Mouse (Mus musculus) ES-E14 (cell line): ENCODE data around the gene Spast. TPM values are rescaled to one million over a fixed set of nuclear protein-coding genes. Genes with fewer than 3 reads are reported as not detected.
A peak's percentile ranks its signal among the peaks of the same experiment; 100 is the strongest.

ENCODE experiments used
- DNase-seq: peaks from one replicate; pipeline ENCODE4 v3.0.0-alpha.2; 2013; ENCODE audit warnings: low read depth, low spot score
- H3K27ac ChIP-seq: 2 replicates; pipeline ENCODE4 v1.5.1; 2012; ENCODE audit warnings: low read depth, mild to moderate bottlenecking, low read length, moderate library complexity, mixed read lengths; ENCODE audit not compliant: poor library complexity, insufficient read depth, severe bottlenecking
- H3K36me3 ChIP-seq: 2 replicates; pipeline ENCODE4 v1.6.1; 2012; ENCODE audit warnings: mild to moderate bottlenecking, low read length, moderate library complexity, mixed read lengths; ENCODE audit not compliant: control insufficient read depth, poor library complexity, insufficient read depth, severe bottlenecking
- H3K4me1 ChIP-seq, 2 experiments: fragments of 150-350 bp in 1 of 2; sonication (generic) in 1 of 2; 2 replicates each; pipeline ENCODE4 v1.6.1; 2012; ENCODE audit warnings: low read length in 2 of 2, mild to moderate bottlenecking in 1 of 2, mixed read lengths in 1 of 2; ENCODE audit not compliant: control insufficient read depth in 2 of 2, insufficient read depth in 2 of 2, poor library complexity in 1 of 2
- H3K4me3 ChIP-seq, 2 experiments: fragments of 150-350 bp in 1 of 2; sonication (generic) in 1 of 2; 2 replicates each; pipeline ENCODE4 v1.5.1; 2012; ENCODE audit warnings: low read length in 2 of 2, low read depth in 1 of 2, mild to moderate bottlenecking in 1 of 2, mixed read lengths in 1 of 2; ENCODE audit not compliant: insufficient read depth in 1 of 2, poor library complexity in 1 of 2, severe bottlenecking in 1 of 2
- H3K9ac ChIP-seq: 2 replicates; pipeline ENCODE4 v1.6.1; 2012; ENCODE audit warnings: low read depth, mild to moderate bottlenecking, low read length, mixed read lengths; ENCODE audit not compliant: poor library complexity, insufficient read depth, severe bottlenecking
- H3K9me3 ChIP-seq: fragments of 150-350 bp; sonication (generic); 2 replicates; pipeline ENCODE4 v1.6.1; 2012; ENCODE audit warnings: low read depth, mild to moderate bottlenecking, low read length; ENCODE audit not compliant: control insufficient read depth, insufficient read depth
- CHD2 ChIP-seq: IDR thresholded peaks from 2 replicates; pipeline ENCODE4 v1.6.1; 2014; ENCODE audit warnings: mild to moderate bottlenecking, low read depth, low read length, inconsistent platforms
- HCFC1 ChIP-seq: IDR thresholded peaks from 2 replicates; pipeline ENCODE4 v1.6.1; 2012; ENCODE audit warnings: low read length, inconsistent platforms, borderline replicate concordance; ENCODE audit not compliant: insufficient read depth
- MAFK ChIP-seq: IDR thresholded peaks from 2 replicates; pipeline ENCODE4 v1.6.1; 2014; ENCODE audit warnings: mild to moderate bottlenecking, low read depth, low read length, inconsistent platforms; ENCODE audit not compliant: insufficient read depth
- ZC3H11A ChIP-seq: IDR thresholded peaks from 2 replicates; pipeline ENCODE4 v1.6.1; 2012; ENCODE audit warnings: low read depth, mild to moderate bottlenecking, inconsistent platforms, low read length, borderline replicate concordance
- ZNF384 ChIP-seq: IDR thresholded peaks from 2 replicates; pipeline ENCODE4 v1.6.1; 2012; ENCODE audit warnings: low read depth, low read length, inconsistent platforms
- in situ Hi-C, 2 experiments: fragments of 600-800 bp; cut with MboI; formaldehyde crosslinking; loops; one replicate each; pipeline ENCODE4 v1.15.1; 2025; ENCODE audit warnings: low sequenced_read_pairs in 2 of 2, inconsistent platforms in 1 of 2; ENCODE audit not compliant: unreplicated experiment in 2 of 2
- total RNA-seq: library from RNA; depleted of rRNA; stranded (reverse); fragments of 300-350 nt; gene quantifications from 2 replicates; pipeline ENCODE4 v1.2.3, GENCODE M21; 2012

Spast gene
- total RNA-seq, 1 experiment = 39.0 TPM

DNA sequence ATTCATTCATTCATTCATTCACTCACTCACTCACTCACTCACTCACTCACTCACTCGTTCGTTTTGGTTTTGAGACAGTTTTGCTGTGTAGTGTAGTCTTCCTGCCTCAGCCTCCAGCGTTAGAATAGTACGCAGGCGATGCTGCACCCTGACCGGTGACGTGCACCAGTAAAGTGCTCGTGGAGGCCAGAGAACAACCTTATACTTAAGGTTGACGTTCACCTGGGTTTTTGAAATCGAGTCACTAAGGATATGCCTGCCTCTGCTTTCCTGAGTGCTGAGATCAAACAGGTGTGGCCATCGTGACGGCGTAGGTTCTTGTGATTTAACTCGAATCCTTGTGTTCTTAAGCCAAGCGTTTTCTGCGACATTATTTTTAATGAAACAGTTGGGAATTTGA, 56.1 kb downstream of the Spast start:
- TF ChIP-seq ZNF384 = no peak
- TF ChIP-seq HCFC1 = no peak
- TF ChIP-seq ZC3H11A = no peak
- no peak for TF ChIP-seq CHD2
- TF ChIP-seq MAFK = no peak
- no peaks in the 10 kb centered on the region for H3K36me3 ChIP-seq
- peak overlapping the region in 1 of 2 experiments; percentile 99; a peak in 2 of 4 replicates for H3K4me3 ChIP-seq
- H3K9me3 ChIP-seq = no peaks in the 10 kb centered on the region
- H3K27ac ChIP-seq = no peak overlapping the region
- no peak for DNase-seq
- in situ Hi-C loops = no loop called here
- peak overlapping the region; percentile 58; the same call in 1 of the 2 replicates for H3K9ac ChIP-seq
- H3K4me1 ChIP-seq = peaks cover 0 to 5% of the 10 kb centered on the region in 2 experiments; a peak in 1 of 4 replicates

DNA sequence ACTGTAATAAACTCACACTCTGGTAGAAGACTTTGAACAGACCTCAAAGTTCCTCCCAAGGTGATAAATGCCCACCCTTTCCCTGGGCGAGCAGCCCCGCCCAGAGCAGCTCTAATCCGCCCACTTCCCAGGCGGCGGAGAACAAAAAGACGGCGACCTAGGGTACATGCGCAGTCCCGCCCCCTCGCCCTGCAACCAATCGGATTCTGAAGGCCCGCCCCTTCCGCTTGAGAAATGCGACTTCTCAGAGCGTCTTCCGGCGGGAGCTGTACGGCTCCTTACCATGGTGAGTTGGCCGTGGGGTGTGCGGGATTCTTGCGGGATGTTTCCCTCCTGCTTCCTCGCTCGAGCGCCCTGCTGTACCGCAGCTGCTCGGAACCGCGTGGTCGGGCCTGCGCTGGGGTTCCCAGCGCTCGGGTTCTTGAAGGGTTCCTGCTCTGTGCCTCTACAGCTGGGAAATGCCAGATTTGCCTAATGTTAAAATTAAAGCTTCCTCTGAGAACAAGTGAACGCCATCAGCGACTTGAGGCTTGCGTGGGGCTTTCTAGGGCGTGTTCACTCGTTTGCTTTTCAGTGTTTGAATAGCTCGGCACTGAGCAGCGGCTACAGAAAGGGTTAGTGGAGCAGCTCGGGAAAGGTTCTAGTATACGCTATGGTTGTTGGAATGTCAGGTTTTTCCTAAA, 56.7 kb downstream of the Spast start, which contains the start of gene Slc30a6:
Gene Slc30a6 (plus strand): TSS at position 226 of the 683 bp plus-strand sequence.
- H3K9ac ChIP-seq = peak within 1 kb of the TSS; percentile 97
- DNase-seq = peak; percentile 97
- no peaks in the 10 kb centered on the region for H3K36me3 ChIP-seq
- TF ChIP-seq HCFC1 (no peak), CHD2 (0 out of 2 replicates have a peak, but pooled peaks have one; percentile 40)
- no peaks in the 10 kb centered on the region for H3K9me3 ChIP-seq
- in situ Hi-C loops = no loop called here
- peaks cover 0 to 5% of the 10 kb centered on the region in 2 experiments; a peak in 1 of 4 replicates for H3K4me1 ChIP-seq
- H3K27ac ChIP-seq = peak within 1 kb of the TSS; percentile 64
- H3K4me3 ChIP-seq = peak within 1 kb of the TSS; percentile 95 to 99

DNA sequence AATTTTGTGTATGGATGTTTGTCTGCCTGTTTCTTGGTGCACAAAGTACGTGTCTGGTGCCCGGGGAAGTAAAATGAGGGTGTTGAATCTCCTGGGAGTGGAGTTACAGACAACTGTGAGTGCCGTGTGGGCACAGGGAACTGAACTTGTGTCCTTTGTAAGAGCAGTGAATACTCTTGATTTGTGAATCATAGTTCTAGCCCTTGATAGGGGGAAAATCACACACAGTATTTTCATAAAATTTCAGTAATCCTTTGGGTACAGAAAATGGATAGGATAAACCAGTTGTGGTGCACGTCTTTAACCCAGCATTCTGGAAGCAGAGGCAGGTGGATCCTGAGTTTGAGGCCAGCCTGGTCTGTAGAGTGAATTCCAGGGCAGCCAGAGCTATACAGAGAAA, 58.0 kb downstream of the Spast start:
- DNase-seq = no peak
- Histone ChIP-seq H3K9ac (peak overlapping the region; percentile 18; the same call in 1 of the 2 replicates), H3K4me3 (peak overlapping the region; percentile 95 to 99; a peak in 3 of 4 replicates)

DNA sequence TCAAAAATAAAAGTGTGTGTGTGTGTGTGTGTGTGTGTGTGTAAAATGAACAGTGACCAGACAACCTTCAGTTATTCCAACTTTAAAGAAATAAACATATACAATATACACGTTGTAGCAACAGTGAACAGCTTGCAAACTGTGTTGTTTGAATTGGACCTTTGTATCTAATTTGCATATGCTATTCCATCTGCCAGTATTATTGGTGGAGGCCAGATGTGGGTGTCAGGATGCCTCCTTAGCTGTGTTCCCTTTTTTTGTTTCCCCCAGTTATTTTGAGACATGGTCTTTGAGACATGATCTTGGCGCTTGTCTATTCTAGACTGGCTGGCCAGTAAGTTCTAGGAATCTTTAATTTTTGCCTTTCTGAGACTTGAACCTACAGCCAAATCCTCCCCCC, 58.4 kb downstream of the Spast start:
- TF ChIP-seq MAFK = no peak
- TF ChIP-seq CHD2 = no peak
- Histone ChIP-seq H3K4me3 (no peak overlapping the region), H3K36me3 (no peaks in the 10 kb centered on the region), H3K9me3 (no peaks in the 10 kb centered on the region), H3K9ac (no peak overlapping the region), H3K4me1 (peaks cover 0 to 5% of the 10 kb centered on the region in 2 experiments; a peak in 1 of 4 replicates), H3K27ac (no peak overlapping the region)
- in situ Hi-C loops = no loop called here
- DNase-seq = no peak

More for the DNA sequence above, 58.0 kb downstream of the Spast start:
- Histone ChIP-seq H3K27ac (no peak overlapping the region), H3K4me1 (peaks cover 0 to 5% of the 10 kb centered on the region in 2 experiments; a peak in 1 of 4 replicates), H3K9me3 (no peaks in the 10 kb centered on the region), H3K36me3 (no peaks in the 10 kb centered on the region)
- no peak for TF ChIP-seq HCFC1
- in situ Hi-C loops = no loop called here
